ENCODE assay signal across 30 mouse cellular contexts in genomic region chr10:9786461-9786860, GRCm38 (mm10).
DNase-seq lines count a peak whose midpoint lies in the region; ATAC-seq and TF ChIP-seq lines count a peak whose summit lies in the region.
"Had no signal": no experiment of that assay in that cellular context is flagged by ENCODE, and none has a peak within 500 bp of the region (broad histone marks: within the 10 kb centered on the region; RNA-seq: fewer than 3 reads in every experiment).

No protein-coding gene starts in this region.

- DNase-seq in embryonic facial prominence, embryonic 10.5 days (ENCODE audit: low spot score), result no peak
- DNase-seq in A20 (ENCODE audit: low read depth, low spot score) (peak; percentile 13), ES-E14 (ENCODE audit: low read depth, low spot score) (peak; percentile 33), R1 (ENCODE audit: low read depth, low spot score) (peak; percentile 77)
- DNase-seq in layer of hippocampus, postnatal 25 days (ENCODE audit: extremely low spot score in 1 of 2, low spot score in 1 of 2), result no peak
- no peak for DNase-seq in right cerebral cortex, postnatal 25 days
- DNase-seq in kidney, postnatal 14 days, result no peak
- DNase-seq: adrenal gland, adult 8-10 months; adrenal gland, postnatal 25 days; B cell, adult 2 months; cerebellum, adult 11-12 months; cerebellum, adult 8-10 months; cerebellum, postnatal 10 days; cerebellum, postnatal 36 days; embryo, embryonic 11 days; forebrain, postnatal 0 days; gastrocnemius, postnatal 25 days; heart, adult 18-20 months; heart, postnatal 10 days; heart, postnatal 4 days had no signal

- no peak overlapping the region for H3K9ac ChIP-seq in embryonic facial prominence, embryonic 15.5 days
- H3K9ac ChIP-seq in ES-E14 (ENCODE audit: insufficient read depth, low read depth, low read length, poor library complexity, severe bottlenecking), result no peak overlapping the region
- H3K9ac ChIP-seq: forebrain, postnatal 0 days; heart, embryonic 12.5 days; heart, embryonic 15.5 days; hindbrain, embryonic 12.5 days; hindbrain, embryonic 15.5 days had no signal

- H3K4me1 ChIP-seq in embryonic facial prominence, embryonic 15.5 days, result no peaks in the 10 kb centered on the region
- 0 out of 2 replicates have a peak, but pooled peaks cover 2% of the 10 kb centered on the region for H3K4me1 ChIP-seq in embryonic facial prominence, embryonic 10.5 days
- H3K4me1 ChIP-seq in ES-E14 (ENCODE audit: control insufficient read depth in 2 of 2, insufficient read depth in 2 of 2, low read length in 2 of 2, poor library complexity in 1 of 2), result peaks cover 4 to 5% of the 10 kb centered on the region in 2 experiments; a peak in 1 of 4 replicates
- H3K4me1 ChIP-seq: heart, embryonic 12.5 days; heart, embryonic 15.5 days; hindbrain, embryonic 12.5 days; hindbrain, embryonic 15.5 days had no signal

- H3K27me3 ChIP-seq in embryonic facial prominence, embryonic 15.5 days, result no peaks in the 10 kb centered on the region
- H3K27me3 ChIP-seq in embryonic facial prominence, embryonic 10.5 days (replicated peaks; ENCODE audit: low read depth, poor library complexity, severe bottlenecking), result no peaks in the 10 kb centered on the region
- H3K27me3 ChIP-seq: CH12.LX; heart, embryonic 12.5 days; heart, embryonic 15.5 days; hindbrain, embryonic 12.5 days; hindbrain, embryonic 15.5 days had no signal

- no peak overlapping the region for H3K4me3 ChIP-seq in embryonic facial prominence, embryonic 15.5 days (replicated peaks)
- H3K4me3 ChIP-seq in embryonic facial prominence, embryonic 10.5 days, result no peak overlapping the region
- H3K4me3 ChIP-seq in ES-E14 (ENCODE audit: insufficient read depth in 1 of 2, low read depth in 1 of 2, low read length in 2 of 2, poor library complexity in 1 of 2, severe bottlenecking in 1 of 2), result peak overlapping the region in 1 of 2 experiments; percentile 35; a peak in 1 of 4 replicates
- H3K4me3 ChIP-seq: heart, embryonic 12.5 days; heart, embryonic 15.5 days; hindbrain, embryonic 12.5 days; hindbrain, embryonic 15.5 days had no signal

- in situ Hi-C loops in ES-E14 (cut with MboI; ENCODE audit: low sequenced_read_pairs in 2 of 2, unreplicated experiment in 2 of 2), result no loop called here

- H3K27ac ChIP-seq in embryonic facial prominence, embryonic 15.5 days (replicated peaks), result no peak overlapping the region
- no peak overlapping the region for H3K27ac ChIP-seq in embryonic facial prominence, embryonic 10.5 days (replicated peaks)
- no peak overlapping the region for H3K27ac ChIP-seq in ES-E14 (ENCODE audit: insufficient read depth, low read depth, low read length, poor library complexity, severe bottlenecking)
- H3K27ac ChIP-seq: heart, embryonic 15.5 days; hindbrain, embryonic 12.5 days; hindbrain, embryonic 15.5 days had no signal

- H3K9me3 ChIP-seq in embryonic facial prominence, embryonic 15.5 days (replicated peaks), result no peaks in the 10 kb centered on the region
- no peaks in the 10 kb centered on the region for H3K9me3 ChIP-seq in embryonic facial prominence, embryonic 10.5 days
- H3K9me3 ChIP-seq in ES-E14 (ENCODE audit: control insufficient read depth, insufficient read depth, low read depth, low read length), result no peaks in the 10 kb centered on the region
- H3K9me3 ChIP-seq: G1E; heart, embryonic 12.5 days; heart, embryonic 15.5 days; hindbrain, embryonic 12.5 days; hindbrain, embryonic 15.5 days had no signal

- WGBS in embryonic facial prominence, embryonic 15.5 days, result 83% methylated on average over 11 of the region's 11 CpGs
- WGBS in embryonic facial prominence, embryonic 10.5 days, result 91% methylated on average over 11 of the region's 11 CpGs

- peak; percentile 19; the same call in 1 of the 2 replicates for ATAC-seq in embryonic facial prominence, embryonic 15.5 days (ENCODE audit: insufficient number of reproducible peaks, low FRiP score, low TSS enrichment, low read depth)
- ATAC-seq: activated CD4-positive, CD25-positive, alpha-beta regulatory T cell, adult 4 months; forebrain, embryonic 14.5 days; intestine, postnatal 0 days had no signal

- peaks cover 15% of the 10 kb centered on the region for H3K36me3 ChIP-seq in embryonic facial prominence, embryonic 15.5 days
- 0 out of 2 replicates have a peak, but pooled peaks cover 2% of the 10 kb centered on the region for H3K36me3 ChIP-seq in embryonic facial prominence, embryonic 10.5 days (replicated peaks)
- H3K36me3 ChIP-seq in ES-E14 (ENCODE audit: control insufficient read depth, insufficient read depth, low read length, poor library complexity, severe bottlenecking), result no peaks in the 10 kb centered on the region

- no peak overlapping the region for H3K4me2 ChIP-seq in embryonic facial prominence, embryonic 15.5 days (replicated peaks)
- H3K4me2 ChIP-seq: heart, embryonic 12.5 days; heart, embryonic 15.5 days; hindbrain, embryonic 12.5 days; hindbrain, embryonic 15.5 days had no signal

TF ChIP-seq in ES-E14, 5 proteins besides CTCF, POLR2A, EP300 and RAD21:
- TF ChIP-seq CHD2 (IDR thresholded peaks at IDR 0.05; ENCODE audit: low read depth, low read length), result no peak
- TF ChIP-seq MAFK (IDR thresholded peaks at IDR 0.05; ENCODE audit: insufficient read depth, low read depth, low read length), result no peak
- TF ChIP-seq ZNF384 (IDR thresholded peaks at IDR 0.05; ENCODE audit: low read depth, low read length), result no peak
- no peak for TF ChIP-seq HCFC1 (IDR thresholded peaks at IDR 0.05; ENCODE audit: borderline replicate concordance, insufficient read depth, low read length)
- no peak for TF ChIP-seq ZC3H11A (IDR thresholded peaks at IDR 0.05; ENCODE audit: borderline replicate concordance, low read depth, low read length)

Comparison
In these comparisons a context has a peak if more than half of its experiments do, and no peak if none do; other contexts are left out.
1. DNase-seq: peak in A20 (single experiment), ES-E14 (single experiment) and R1 (single experiment); none in embryonic facial prominence, embryonic 10.5 days (single experiment), layer of hippocampus, postnatal 25 days (0 of 2), right cerebral cortex, postnatal 25 days (single experiment) and kidney, postnatal 14 days (single experiment).